Mouse (Mus musculus) heart, adult 9 months (tissue): ENCODE results near the gene Fam13c.
A peak's percentile ranks its signal among the peaks of the same experiment; 100 is the strongest.

Experiments
- DNase-seq, 2 experiments: peaks; one replicate each; pipeline ENCODE4 v3.0.0; 2022; ENCODE audit warnings: low spot score in 2 of 2

Gene Fam13c

GRCm38 (mm10) chr10:70520143-70521131 lies 80.2 kb downstream of the Fam13c start:
- peak; percentile 39 to 61 for DNase-seq

- DNase-seq: peak in 1 of 2 experiments; percentile 13
These were observed 81.1 kb downstream of the Fam13c start for GRCm38 (mm10) chr10:70521379-70521778.

- peak in 1 of 2 experiments; percentile 21 for DNase-seq
These were observed 90.0 kb downstream of the Fam13c start for GRCm38 (mm10) chr10:70530185-70530823.

GRCm38 (mm10) chr10:70532249-70532648 lies 92.0 kb downstream of the Fam13c start:
- DNase-seq: no peak

GRCm38 (mm10) chr10:70533301-70533781 lies 93.1 kb downstream of the Fam13c start:
- peak; percentile 36 to 41 for DNase-seq

GRCm38 (mm10) chr10:70533986-70534385 lies 93.7 kb downstream of the Fam13c start:
- DNase-seq: no peak

- no peak for DNase-seq
These were observed 94.3 kb downstream of the Fam13c start for GRCm38 (mm10) chr10:70534571-70534970.

- no peak for DNase-seq
These were observed 95.1 kb downstream of the Fam13c start for GRCm38 (mm10) chr10:70535401-70535800.

- DNase-seq: no peak
These were observed 97.4 kb downstream of the Fam13c start for GRCm38 (mm10) chr10:70537694-70538093.

GRCm38 (mm10) chr10:70539251-70539650 lies 99.0 kb downstream of the Fam13c start:
- no peak for DNase-seq

DNA sequence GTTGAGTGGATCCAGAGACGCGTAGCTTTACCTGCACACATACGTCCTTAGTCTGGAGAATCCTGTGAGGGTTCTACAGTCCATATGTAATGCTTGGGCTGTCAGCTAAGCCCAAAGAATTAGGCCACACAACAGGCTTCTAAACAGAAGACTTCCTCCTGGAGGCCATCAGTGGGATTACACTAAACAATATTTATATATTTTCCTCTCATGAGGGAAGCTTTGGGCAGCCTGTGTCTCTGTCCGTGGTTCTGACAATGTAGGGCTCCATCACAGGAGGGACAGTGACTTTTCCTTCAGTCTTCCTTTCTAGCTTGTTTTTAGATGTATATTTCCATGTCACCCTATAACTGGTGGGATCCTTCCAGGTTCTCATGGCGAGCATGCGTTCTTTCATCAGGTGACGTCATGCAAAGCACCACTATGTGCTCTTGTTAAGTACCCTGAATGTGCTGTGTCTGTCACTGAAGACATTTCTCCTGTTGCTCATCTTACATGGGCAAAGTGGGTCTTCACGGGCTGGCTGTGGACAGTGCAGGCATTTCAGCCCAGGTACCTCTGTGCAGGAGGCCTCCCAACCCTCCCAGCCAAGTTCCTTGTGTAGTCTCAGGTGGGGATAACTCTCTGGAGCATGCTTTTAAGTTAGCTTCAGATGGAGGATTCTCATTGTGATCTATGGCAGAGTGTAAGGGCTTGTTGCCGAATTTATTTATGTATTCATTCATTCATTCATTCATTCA lies 100.3 kb downstream of the Fam13c start:
- DNase-seq: no peak

DNA sequence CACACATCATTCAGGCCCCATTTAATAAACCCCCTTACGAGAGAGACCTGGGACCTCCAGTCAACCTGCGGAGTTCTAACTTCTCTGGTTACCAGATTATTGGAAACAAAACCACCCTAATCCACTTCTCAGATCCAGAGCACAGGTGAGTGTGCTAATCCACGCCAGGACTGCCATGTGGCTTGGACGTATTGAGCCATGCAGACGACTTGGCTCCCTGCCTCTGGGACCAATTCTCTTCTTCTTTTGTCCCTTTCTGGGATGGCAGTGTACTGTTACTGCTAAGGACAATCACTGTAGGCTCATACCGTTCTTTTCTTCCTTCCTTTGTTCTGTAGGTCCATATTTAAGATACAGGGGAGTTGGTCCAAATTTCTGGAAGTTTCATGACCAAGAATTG lies 102.6 kb downstream of the Fam13c start:
- DNase-seq: no peak

- peak in 1 of 2 experiments; percentile 29 for DNase-seq
These were observed 112.2 kb downstream of the Fam13c start for GRCm38 (mm10) chr10:70552531-70552930.

- peak in 1 of 2 experiments; percentile 60 for DNase-seq
These were observed 123.4 kb downstream of the Fam13c start for GRCm38 (mm10) chr10:70563636-70564035.

- no peak for DNase-seq
These were observed 141.4 kb downstream of the Fam13c start for GRCm38 (mm10) chr10:70581556-70582211.

GRCm38 (mm10) chr10:70584171-70584570 lies 143.9 kb downstream of the Fam13c start:
- DNase-seq: no peak

DNA sequence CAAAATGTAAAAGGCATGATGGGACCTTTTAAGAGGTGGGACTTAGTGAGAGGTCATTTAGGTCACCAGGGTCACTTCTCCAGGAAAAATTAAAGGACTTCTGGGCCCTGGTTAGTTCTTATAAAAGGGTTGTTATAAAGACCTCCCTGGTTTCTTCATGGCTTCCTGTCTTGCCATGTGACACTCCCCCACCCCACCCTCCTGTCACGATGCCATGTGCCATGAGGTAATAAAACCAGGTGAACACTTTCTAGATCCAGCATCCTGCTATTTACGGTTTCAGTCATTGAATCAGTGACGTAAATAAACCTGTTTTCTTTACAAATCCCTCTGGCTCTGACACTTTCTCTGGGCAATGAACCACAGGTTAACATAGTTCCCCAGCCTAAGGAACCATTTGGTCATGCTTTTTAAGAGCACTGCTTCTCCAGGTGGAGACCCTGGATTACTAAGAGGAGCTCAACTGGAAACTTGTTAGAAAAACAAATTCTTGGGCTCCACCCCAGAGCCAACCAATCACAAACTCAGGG lies 146.7 kb downstream of the Fam13c start:
- DNase-seq: no peak

DNA sequence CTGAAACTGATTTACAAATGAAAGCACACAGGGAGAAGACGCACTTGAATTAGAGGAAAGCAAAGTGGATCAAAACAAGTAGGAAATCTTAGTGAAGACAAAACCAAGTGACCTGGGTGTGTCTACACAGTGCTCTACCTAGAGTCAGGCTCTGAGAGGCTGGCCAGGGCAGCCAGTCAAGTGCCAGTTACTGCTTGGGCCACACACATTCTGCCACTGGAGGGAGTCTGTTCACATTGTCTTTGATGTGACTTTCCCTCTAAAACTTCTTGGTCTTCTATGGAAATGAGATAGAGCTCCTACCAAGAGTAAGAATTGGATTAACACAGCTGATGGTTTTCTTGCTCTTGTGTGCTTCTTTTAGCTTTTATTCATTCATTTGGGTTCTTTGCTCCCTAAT lies 153.7 kb downstream of the Fam13c start:
- DNase-seq: no peak

GRCm38 (mm10) chr10:70598081-70598515 lies 157.8 kb downstream of the Fam13c start:
- DNase-seq: no peak

- DNase-seq: no peak
These were observed 158.3 kb downstream of the Fam13c start for GRCm38 (mm10) chr10:70598516-70599125.
